Mouse (Mus musculus): ENCODE data around the gene Ptgr1.

DNA sequence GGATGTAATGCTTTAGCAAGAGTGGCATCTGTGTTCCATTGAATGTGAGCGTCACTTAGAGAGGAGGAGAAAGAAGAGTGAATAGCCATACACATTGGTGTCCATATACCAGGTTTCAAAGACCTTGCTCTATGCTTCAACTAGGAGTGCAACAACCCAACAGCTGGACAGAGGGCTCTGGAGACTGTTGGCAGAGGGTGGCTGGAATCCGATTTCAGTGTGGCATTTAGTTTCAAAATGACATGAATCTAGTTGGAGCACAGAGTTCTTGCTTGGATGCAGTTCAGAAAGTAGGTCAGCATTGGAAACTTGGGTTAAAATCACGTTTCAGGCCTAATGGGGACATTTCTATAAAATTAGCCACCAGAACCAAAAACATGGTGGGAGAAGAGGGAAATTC is 28.3 kb upstream of the Ptgr1 start:
- no peak for TF ChIP-seq POLR2A (IDR thresholded peaks at IDR 0.05; ENCODE audit: insufficient read length, low read depth)
- no peak for TF ChIP-seq USF1 (IDR thresholded peaks at IDR 0.05; ENCODE audit: low read depth)

Measured in myocyte (in vitro differentiated cells).